Mouse (Mus musculus): Measurements from ENCODE around the gene Vmn2r110. TPM values are rescaled to one million over a fixed set of nuclear protein-coding genes. Genes with fewer than 3 reads are reported as not detected.

The Vmn2r110 gene
- 0.04 TPM in 1 of 2 replicates, not detected in the other for polyA plus RNA-seq (2016; fragmentation: Nextera tagmentation; extraction: Ambion mirVana)

GRCm38 (mm10) chr17:20596323-20596722 lies at the start of gene Vmn2r110:
Vmn2r110 (minus strand) TSS chr17:20596423.
- H3K9me3 ChIP-seq (replicated peaks): peaks cover 19% of the 10 kb centered on the region
- H3K36me3 ChIP-seq: no peaks in the 10 kb centered on the region
- H3K4me3 ChIP-seq: no peak within 1 kb of the TSS
- 55% methylated on average over 1 of the region's 1 CpGs for WGBS
- H3K27me3 ChIP-seq (ENCODE audit: low read depth, poor library complexity, severe bottlenecking): no peaks in the 10 kb centered on the region
- H3K4me1 ChIP-seq: no peaks in the 10 kb centered on the region
- H3K27ac ChIP-seq (replicated peaks): no peak within 1 kb of the TSS
- no peak for DNase-seq (ENCODE audit: low spot score)

- no peaks in the 10 kb centered on the region for H3K4me1 ChIP-seq
- H3K27me3 ChIP-seq (ENCODE audit: low read depth, poor library complexity, severe bottlenecking): no peaks in the 10 kb centered on the region
- DNase-seq (ENCODE audit: low spot score): no peak
- H3K4me3 ChIP-seq: no peak within 1 kb of the TSS
- H3K27ac ChIP-seq (replicated peaks): no peak within 1 kb of the TSS
- H3K36me3 ChIP-seq: no peaks in the 10 kb centered on the region
- H3K9me3 ChIP-seq (replicated peaks): peaks cover 39% of the 10 kb centered on the region
Measured at GRCm38 (mm10) chr17:20624777-20625176, 28.6 kb upstream of the Vmn2r110 start, which contains the start of gene Fpr-rs3. Fpr-rs3 (minus strand) TSS chr17:20624877.

- Histone ChIP-seq H3K4me1 (no peaks in the 10 kb centered on the region), H3K27me3 (ENCODE audit: low read depth, poor library complexity, severe bottlenecking) (no peaks in the 10 kb centered on the region), H3K27ac (replicated peaks) (no peak within 1 kb of the TSS), H3K36me3 (no peaks in the 10 kb centered on the region), H3K9me3 (replicated peaks) (peaks cover 7% of the 10 kb centered on the region; the same call in 1 of the 2 replicates), H3K4me3 (no peak within 1 kb of the TSS)
- no peak for DNase-seq (ENCODE audit: low spot score)
- WGBS: 92% methylated on average over 1 of the region's 1 CpGs
Measured at GRCm38 (mm10) chr17:20564656-20565055, 31.6 kb downstream of the Vmn2r110 start, which contains the start of gene Vmn2r109. Vmn2r109 (minus strand) TSS chr17:20564756.

Other genes starting within 250 kb of the Vmn2r110 start
- gene Vmn1r224, start 182.3 kb downstream of the Vmn2r110 start, polyA plus RNA-seq (2016; fragmentation: Nextera tagmentation; extraction: Ambion mirVana): not detected in 2 replicates
- not detected in 2 replicates for gene Vmn2r108, start 115.1 kb downstream of the Vmn2r110 start, polyA plus RNA-seq (2016; fragmentation: Nextera tagmentation; extraction: Ambion mirVana)
- not detected in 2 replicates for gene Vmn1r225, start 98.3 kb downstream of the Vmn2r110 start, polyA plus RNA-seq (2016; fragmentation: Nextera tagmentation; extraction: Ambion mirVana)
- not detected in 2 replicates for gene Vmn2r109, start 31.7 kb downstream of the Vmn2r110 start, polyA plus RNA-seq (2016; fragmentation: Nextera tagmentation; extraction: Ambion mirVana)
- not detected in 2 replicates for gene Fpr-rs3, start 28.5 kb upstream of the Vmn2r110 start, polyA plus RNA-seq (2016; fragmentation: Nextera tagmentation; extraction: Ambion mirVana)
- not detected in 2 replicates for gene Vmn1r226, start 86.4 kb upstream of the Vmn2r110 start, polyA plus RNA-seq (2016; fragmentation: Nextera tagmentation; extraction: Ambion mirVana)
- gene Vmn1r227, start 133.4 kb upstream of the Vmn2r110 start, polyA plus RNA-seq (2016; fragmentation: Nextera tagmentation; extraction: Ambion mirVana): not detected in 2 replicates
- gene Vmn1r228, start 189.7 kb upstream of the Vmn2r110 start, polyA plus RNA-seq (2016; fragmentation: Nextera tagmentation; extraction: Ambion mirVana): not detected in 2 replicates
- gene Vmn1r229, start 215.1 kb upstream of the Vmn2r110 start, polyA plus RNA-seq (2016; fragmentation: Nextera tagmentation; extraction: Ambion mirVana): not detected in 2 replicates
- gene Vmn1r230, start 244.0 kb upstream of the Vmn2r110 start, polyA plus RNA-seq (2016; fragmentation: Nextera tagmentation; extraction: Ambion mirVana): not detected in 2 replicates

All from midbrain, embryonic 10.5 days (tissue).